Mouse (Mus musculus): Measurements from ENCODE around the gene Stk33. TPM values are rescaled to one million over a fixed set of nuclear protein-coding genes. Genes with fewer than 3 reads are reported as not detected.

The Stk33 gene
- polyA plus RNA-seq, 1 experiment from 2014 or later, result 5.4 TPM

GRCm38 (mm10) chr7:109467591-109467990 is 28.7 kb upstream of the Stk33 start:
- ATAC-seq (no peak), DNase-seq (ENCODE audit: low spot score) (no peak)
- H3K4me3 ChIP-seq (ENCODE audit: low read depth, low read length), result no peak overlapping the region
- no peaks in the 10 kb centered on the region for H3K36me3 ChIP-seq (ENCODE audit: insufficient read depth, low read length)
- 30% methylated on average over 2 of the region's 2 CpGs for WGBS
- H3K4me1 ChIP-seq (ENCODE audit: insufficient read depth, low read depth, low read length), result no peaks in the 10 kb centered on the region
- no peaks in the 10 kb centered on the region for H3K9me3 ChIP-seq (ENCODE audit: low read length)
- no peaks in the 10 kb centered on the region for H3K27me3 ChIP-seq (replicated peaks; ENCODE audit: insufficient read depth, low read length)
- H3K4me2 ChIP-seq (replicated peaks; ENCODE audit: low read depth, low read length), result no peak overlapping the region
- no peak overlapping the region for H3K9ac ChIP-seq (replicated peaks; ENCODE audit: low read depth)
- no peak for TF ChIP-seq CTCF (IDR thresholded peaks at IDR 0.05)
- no peak for TF ChIP-seq EP300 (IDR thresholded peaks at IDR 0.05)
- no peak overlapping the region for H3K27ac ChIP-seq (ENCODE audit: low read length)

DNA sequence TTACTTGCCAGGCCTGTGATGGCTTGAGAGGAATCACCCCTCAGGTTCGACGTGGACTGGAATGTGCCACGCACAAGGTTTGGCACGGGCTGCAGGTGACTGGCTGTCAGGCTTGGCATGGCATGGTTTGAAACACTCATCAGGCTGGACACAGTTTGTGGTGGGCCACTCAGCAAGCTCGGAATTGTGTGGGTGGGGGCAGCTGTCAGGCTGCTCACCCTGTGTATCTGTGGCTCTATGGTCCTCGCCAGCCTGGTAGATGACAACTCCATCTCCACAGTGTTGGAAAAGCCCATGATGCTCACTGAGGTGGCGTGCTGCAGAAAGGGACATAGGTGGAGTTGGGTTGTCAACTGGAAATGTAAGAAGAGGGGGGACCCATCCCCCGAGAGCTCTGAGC is 21.8 kb upstream of the Stk33 start:
- H3K9me3 ChIP-seq (ENCODE audit: low read length), result no peaks in the 10 kb centered on the region
- ATAC-seq (no peak), DNase-seq (ENCODE audit: low spot score) (no peak)
- H3K4me3 ChIP-seq (ENCODE audit: low read depth, low read length), result no peak overlapping the region
- H3K27ac ChIP-seq (ENCODE audit: low read length), result no peak overlapping the region
- TF ChIP-seq EP300 (IDR thresholded peaks at IDR 0.05) (no peak), CTCF (IDR thresholded peaks at IDR 0.05) (no peak)
- H3K27me3 ChIP-seq (replicated peaks; ENCODE audit: insufficient read depth, low read length), result no peaks in the 10 kb centered on the region
- no peak overlapping the region for H3K4me2 ChIP-seq (replicated peaks; ENCODE audit: low read depth, low read length)
- 87% methylated on average over 8 of the region's 8 CpGs for WGBS
- H3K4me1 ChIP-seq (ENCODE audit: insufficient read depth, low read depth, low read length), result no peaks in the 10 kb centered on the region
- no peak overlapping the region for H3K9ac ChIP-seq (replicated peaks; ENCODE audit: low read depth)
- H3K36me3 ChIP-seq (ENCODE audit: insufficient read depth, low read length), result no peaks in the 10 kb centered on the region

DNA sequence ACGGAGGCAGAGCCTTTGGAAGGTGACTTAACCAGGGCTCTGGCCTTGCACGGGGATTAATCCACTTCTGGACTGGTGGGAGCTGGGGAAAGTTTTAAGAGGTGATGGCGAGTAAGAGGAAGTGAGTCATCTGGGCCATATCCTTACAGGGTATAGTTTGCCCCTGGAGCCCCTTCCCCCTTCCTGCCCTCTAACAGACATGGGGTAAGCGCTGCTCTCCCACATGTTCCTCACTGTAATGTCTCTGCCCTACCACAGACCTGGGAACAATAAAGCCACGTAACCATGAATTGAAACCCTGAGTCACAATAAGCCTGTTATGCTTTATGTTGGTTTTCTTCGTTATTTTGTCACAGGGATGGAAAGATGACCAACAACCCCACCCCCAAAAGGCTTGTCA is 17.7 kb upstream of the Stk33 start:
- Histone ChIP-seq H3K4me3 (ENCODE audit: low read depth, low read length) (no peak overlapping the region), H3K9ac (replicated peaks; ENCODE audit: low read depth) (no peak overlapping the region), H3K36me3 (ENCODE audit: insufficient read depth, low read length) (no peaks in the 10 kb centered on the region), H3K4me2 (replicated peaks; ENCODE audit: low read depth, low read length) (no peak overlapping the region), H3K27me3 (replicated peaks; ENCODE audit: insufficient read depth, low read length) (no peaks in the 10 kb centered on the region), H3K4me1 (ENCODE audit: insufficient read depth, low read depth, low read length) (no peaks in the 10 kb centered on the region), H3K9me3 (ENCODE audit: low read length) (no peaks in the 10 kb centered on the region), H3K27ac (ENCODE audit: low read length) (no peak overlapping the region)
- ATAC-seq (no peak), DNase-seq (ENCODE audit: low spot score) (no peak)
- no peak for TF ChIP-seq CTCF (IDR thresholded peaks at IDR 0.05)
- WGBS, result 61% methylated on average over 6 of the region's 6 CpGs

DNA sequence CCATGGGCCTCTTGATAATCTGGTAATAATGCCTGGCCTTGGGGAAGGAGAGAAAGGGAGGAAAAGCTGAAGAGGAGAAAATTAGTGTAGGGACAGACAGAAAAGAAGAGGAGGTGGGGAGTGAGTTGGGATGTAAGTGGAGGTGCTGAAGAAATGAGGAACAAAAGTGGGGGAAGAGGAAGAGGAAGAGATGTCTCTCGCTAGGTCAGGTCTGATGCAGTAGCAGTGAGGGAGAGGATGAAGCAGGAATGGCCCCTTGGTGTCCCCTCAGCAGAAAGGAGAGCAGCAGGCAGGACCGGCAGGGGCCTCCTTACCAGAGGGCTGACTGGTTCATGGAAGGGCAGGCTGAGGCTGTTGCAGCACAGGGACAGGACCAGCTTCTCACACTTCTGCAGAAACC is 16.9 kb upstream of the Stk33 start:
- Histone ChIP-seq H3K4me3 (ENCODE audit: low read depth, low read length) (no peak overlapping the region), H3K36me3 (ENCODE audit: insufficient read depth, low read length) (no peaks in the 10 kb centered on the region), H3K27me3 (replicated peaks; ENCODE audit: insufficient read depth, low read length) (no peaks in the 10 kb centered on the region), H3K27ac (ENCODE audit: low read length) (no peak overlapping the region), H3K4me2 (replicated peaks; ENCODE audit: low read depth, low read length) (no peak overlapping the region), H3K4me1 (ENCODE audit: insufficient read depth, low read depth, low read length) (no peaks in the 10 kb centered on the region), H3K9ac (replicated peaks; ENCODE audit: low read depth) (no peak overlapping the region), H3K9me3 (ENCODE audit: low read length) (no peaks in the 10 kb centered on the region)
- DNase-seq (ENCODE audit: low spot score), result no peak
- no peak for TF ChIP-seq CTCF (IDR thresholded peaks at IDR 0.05)
- TF ChIP-seq EP300 (IDR thresholded peaks at IDR 0.05), result no peak
- WGBS, result 71% methylated on average over 2 of the region's 2 CpGs
- no peak for ATAC-seq

GRCm38 (mm10) chr7:109454856-109455255 is 16.0 kb upstream of the Stk33 start:
- WGBS, result 90% methylated on average over 9 of the region's 9 CpGs

GRCm38 (mm10) chr7:109448060-109448459 is 9.2 kb upstream of the Stk33 start:
- no peak for ATAC-seq

More at GRCm38 (mm10) chr7:109454856-109455255, 16.0 kb upstream of the Stk33 start:
- ATAC-seq (no peak), DNase-seq (ENCODE audit: low spot score) (no peak)
- Histone ChIP-seq H3K27me3 (replicated peaks; ENCODE audit: insufficient read depth, low read length) (no peaks in the 10 kb centered on the region), H3K27ac (ENCODE audit: low read length) (no peak overlapping the region), H3K4me3 (ENCODE audit: low read depth, low read length) (no peak overlapping the region), H3K4me1 (ENCODE audit: insufficient read depth, low read depth, low read length) (no peaks in the 10 kb centered on the region), H3K9ac (replicated peaks; ENCODE audit: low read depth) (no peak overlapping the region), H3K9me3 (ENCODE audit: low read length) (no peaks in the 10 kb centered on the region), H3K36me3 (ENCODE audit: insufficient read depth, low read length) (no peaks in the 10 kb centered on the region), H3K4me2 (replicated peaks; ENCODE audit: low read depth, low read length) (no peak overlapping the region)
- TF ChIP-seq CTCF (IDR thresholded peaks at IDR 0.05), result no peak
- TF ChIP-seq EP300 (IDR thresholded peaks at IDR 0.05), result no peak

DNA sequence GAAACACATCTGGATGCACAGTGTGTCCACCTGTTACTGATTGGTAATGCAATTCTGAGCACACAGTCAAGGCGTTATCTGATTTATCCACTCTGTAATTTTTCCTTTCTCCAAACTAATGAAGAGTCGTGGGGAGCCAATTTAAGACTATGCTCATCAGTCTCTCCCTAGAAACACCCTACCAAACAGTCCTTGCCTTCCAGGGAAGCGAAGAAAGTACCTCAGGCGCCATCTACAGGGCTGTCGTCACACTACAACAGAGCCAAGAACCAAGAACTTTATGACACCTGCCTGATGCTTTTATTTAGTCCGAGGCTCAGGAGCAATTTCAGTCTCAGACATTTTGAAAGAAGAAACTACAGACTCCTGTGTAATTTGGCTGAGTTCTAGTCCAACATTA is 6.1 kb upstream of the Stk33 start:
- H3K36me3 ChIP-seq (ENCODE audit: insufficient read depth, low read length), result no peaks in the 10 kb centered on the region
- no peak overlapping the region for H3K4me2 ChIP-seq (replicated peaks; ENCODE audit: low read depth, low read length)
- H3K27ac ChIP-seq (ENCODE audit: low read length), result no peak overlapping the region
- no peaks in the 10 kb centered on the region; the same call in 1 of the 2 replicates for H3K4me1 ChIP-seq (ENCODE audit: insufficient read depth, low read depth, low read length)
- H3K4me3 ChIP-seq (ENCODE audit: low read depth, low read length), result no peak overlapping the region
- TF ChIP-seq CTCF (IDR thresholded peaks at IDR 0.05) (peak; percentile 79), EP300 (IDR thresholded peaks at IDR 0.05) (no peak)
- WGBS, result 12% methylated on average over 6 of the region's 6 CpGs
- no peaks in the 10 kb centered on the region for H3K27me3 ChIP-seq (replicated peaks; ENCODE audit: insufficient read depth, low read length)
- peak; percentile 48 for DNase-seq (ENCODE audit: low spot score)
- no peak for ATAC-seq
- no peaks in the 10 kb centered on the region for H3K9me3 ChIP-seq (ENCODE audit: low read length)
- no peak overlapping the region for H3K9ac ChIP-seq (replicated peaks; ENCODE audit: low read depth)

More at GRCm38 (mm10) chr7:109448060-109448459, 9.2 kb upstream of the Stk33 start:
- no peak for DNase-seq (ENCODE audit: low spot score)
- Histone ChIP-seq H3K4me2 (replicated peaks; ENCODE audit: low read depth, low read length) (no peak overlapping the region), H3K27ac (ENCODE audit: low read length) (no peak overlapping the region), H3K36me3 (ENCODE audit: insufficient read depth, low read length) (no peaks in the 10 kb centered on the region), H3K9me3 (ENCODE audit: low read length) (no peaks in the 10 kb centered on the region), H3K9ac (replicated peaks; ENCODE audit: low read depth) (no peak overlapping the region), H3K27me3 (replicated peaks; ENCODE audit: insufficient read depth, low read length) (no peaks in the 10 kb centered on the region), H3K4me3 (ENCODE audit: low read depth, low read length) (no peak overlapping the region), H3K4me1 (ENCODE audit: insufficient read depth, low read depth, low read length) (no peaks in the 10 kb centered on the region)
- no peak for TF ChIP-seq CTCF (IDR thresholded peaks at IDR 0.05)
- TF ChIP-seq EP300 (IDR thresholded peaks at IDR 0.05), result no peak
- WGBS, result 71% methylated on average over 2 of the region's 2 CpGs

All from lung, postnatal 0 days (tissue).